Mouse (Mus musculus): ENCODE results near the gene Imp4. TPM values are rescaled to one million over a fixed set of nuclear protein-coding genes. Genes with fewer than 3 reads are reported as not detected.

Gene Imp4
- total RNA-seq (2023), result 100 to 1,000 TPM in 1 of 2 experiments, 10 to 100 TPM in 1; 97.9 to 108 TPM

DNA sequence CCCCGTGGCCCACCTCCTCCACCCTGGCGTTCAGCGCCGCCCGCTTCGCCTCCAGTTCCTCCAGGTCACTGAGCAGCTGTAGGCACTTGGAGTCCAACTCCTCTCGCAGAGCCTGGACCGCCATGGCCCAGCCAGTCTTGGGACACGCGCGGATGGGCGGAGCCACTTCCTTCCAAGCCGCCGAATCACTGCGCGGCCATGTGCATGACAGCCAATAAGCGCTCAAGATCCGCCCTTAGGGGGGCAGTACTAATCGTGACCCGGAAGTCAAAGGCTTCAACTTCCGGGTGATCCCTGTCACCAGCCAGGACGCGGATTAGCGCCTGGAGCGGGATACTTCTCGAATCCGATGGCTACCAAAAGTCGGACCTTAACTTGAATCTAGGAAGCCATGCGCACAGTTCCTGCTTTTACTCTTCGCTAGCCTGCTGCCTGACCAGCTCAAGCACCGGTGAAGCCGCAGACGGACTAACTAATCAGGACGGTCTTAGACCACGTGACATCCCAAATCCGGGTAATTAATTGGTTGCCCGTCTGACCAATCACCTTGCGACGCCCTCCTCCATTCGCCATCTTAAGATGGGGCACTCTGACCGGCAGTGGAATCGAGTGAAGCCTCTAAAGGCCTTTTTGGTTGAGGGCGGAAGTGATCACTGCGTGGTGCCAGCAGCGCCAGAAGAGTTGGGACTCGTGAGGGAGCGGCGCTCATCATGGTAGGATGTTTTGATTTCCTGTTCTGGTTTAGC is at the start of gene Imp4, which contains the start of gene Ccdc115:
Gene Imp4 (plus strand): TSS at position 637 of the 746 bp plus-strand sequence.
Gene Ccdc115 (minus strand): TSS at position 458 of the 746 bp plus-strand sequence.

DNA sequence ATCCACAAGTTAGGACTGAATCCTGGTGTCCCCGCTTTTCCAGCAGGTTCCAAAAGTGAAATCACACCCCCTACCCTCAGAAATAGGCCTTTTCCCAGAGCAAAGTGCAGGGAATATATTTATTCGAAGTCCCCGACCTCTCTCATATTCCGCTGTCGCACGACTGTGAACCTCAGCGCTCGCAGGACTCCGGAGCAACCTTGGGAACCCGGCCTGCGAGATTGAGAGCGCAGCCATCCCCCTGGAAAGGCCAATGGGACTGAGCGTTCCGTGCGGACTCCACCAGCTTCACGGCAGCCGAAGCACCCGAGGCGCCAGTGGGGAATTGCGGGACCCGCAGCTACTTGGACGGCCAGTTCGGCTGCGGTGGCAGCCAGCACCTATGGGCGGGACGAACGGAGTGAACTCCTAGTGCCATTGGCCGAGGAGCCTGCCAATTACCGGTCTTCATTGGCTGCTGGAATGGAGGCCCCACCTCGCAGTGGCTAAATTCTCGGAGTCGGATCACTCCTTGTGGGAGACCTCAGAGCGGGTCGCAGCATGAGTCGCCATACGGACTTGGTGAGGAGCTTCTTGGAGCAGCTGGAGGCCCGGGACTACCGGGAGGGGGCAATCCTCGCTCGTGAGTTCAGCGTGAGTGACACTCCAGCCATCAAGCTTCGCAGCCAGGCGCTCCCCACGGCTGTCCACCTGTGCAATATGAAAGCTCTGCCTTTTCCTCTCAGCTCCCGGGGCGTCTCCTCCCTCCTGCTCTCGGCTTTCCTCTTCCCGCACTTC is 19.8 kb downstream of the Imp4 start, which contains the start of gene Ptpn18:
Gene Ptpn18 (plus strand): TSS at position 479 of the 777 bp plus-strand sequence.

Other genes starting within 250 kb of the Imp4 start
- 10 to 100 TPM; 23.4 to 24.4 TPM for gene Ccdc115, start 179 bp upstream of the Imp4 start, total RNA-seq (2023)
- gene Ptpn18, start 19.9 kb downstream of the Imp4 start, total RNA-seq (2023), result 100 to 1,000 TPM; 202 to 215 TPM
- not detected for gene Prss39, start 58.6 kb downstream of the Imp4 start, total RNA-seq (2023)
- not detected for gene Cfc1, start 95.8 kb downstream of the Imp4 start, total RNA-seq (2023)
- gene Prss40, start 121.1 kb downstream of the Imp4 start, total RNA-seq (2023), result not detected
- not detected for gene Amer3, start 139.8 kb downstream of the Imp4 start, total RNA-seq (2023)

All from T-cell, adult 66 days (primary cell).